Mouse (Mus musculus) heart, postnatal 4 days (tissue): Measurements from ENCODE around the gene Dnah9. TPM values are rescaled to one million over a fixed set of nuclear protein-coding genes. Genes with fewer than 3 reads are reported as not detected.

Source experiments
- DNase-seq: peaks from one replicate; pipeline ENCODE4 v3.0.0; 2021
- total RNA-seq, 2 experiments: library from RNA; stranded (reverse); gene quantifications; 2 replicates each; pipeline ENCODE4 v1.2.3; 2021

Gene Dnah9
- total RNA-seq, 2 experiments from 2014 or later: not detected

DNA sequence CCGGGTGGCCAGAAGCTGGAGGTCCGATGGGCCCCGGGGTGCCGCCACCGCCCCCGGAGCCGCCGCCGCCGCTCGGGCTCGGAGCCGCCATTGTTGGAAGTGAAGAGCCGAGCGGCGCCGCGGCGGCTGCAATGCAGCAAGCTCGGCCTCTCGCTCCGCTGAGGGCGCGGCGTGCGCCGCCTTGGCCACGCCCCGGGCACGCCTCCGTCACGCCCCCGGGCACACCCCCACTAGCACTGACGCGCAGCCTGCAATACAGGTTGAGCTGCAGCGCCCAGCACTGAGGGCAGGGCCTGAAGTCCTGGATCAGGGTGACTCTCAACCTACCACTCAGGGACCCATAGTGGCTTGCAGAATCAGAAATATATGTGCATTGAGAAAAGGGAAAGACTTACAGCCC is 380.2 kb downstream of the Dnah9 start, which contains the start of gene Map2k4:
Map2k4 (minus strand) TSS at position 144 of the 400 bp plus-strand sequence.
- peak; percentile 95 for DNase-seq

DNA sequence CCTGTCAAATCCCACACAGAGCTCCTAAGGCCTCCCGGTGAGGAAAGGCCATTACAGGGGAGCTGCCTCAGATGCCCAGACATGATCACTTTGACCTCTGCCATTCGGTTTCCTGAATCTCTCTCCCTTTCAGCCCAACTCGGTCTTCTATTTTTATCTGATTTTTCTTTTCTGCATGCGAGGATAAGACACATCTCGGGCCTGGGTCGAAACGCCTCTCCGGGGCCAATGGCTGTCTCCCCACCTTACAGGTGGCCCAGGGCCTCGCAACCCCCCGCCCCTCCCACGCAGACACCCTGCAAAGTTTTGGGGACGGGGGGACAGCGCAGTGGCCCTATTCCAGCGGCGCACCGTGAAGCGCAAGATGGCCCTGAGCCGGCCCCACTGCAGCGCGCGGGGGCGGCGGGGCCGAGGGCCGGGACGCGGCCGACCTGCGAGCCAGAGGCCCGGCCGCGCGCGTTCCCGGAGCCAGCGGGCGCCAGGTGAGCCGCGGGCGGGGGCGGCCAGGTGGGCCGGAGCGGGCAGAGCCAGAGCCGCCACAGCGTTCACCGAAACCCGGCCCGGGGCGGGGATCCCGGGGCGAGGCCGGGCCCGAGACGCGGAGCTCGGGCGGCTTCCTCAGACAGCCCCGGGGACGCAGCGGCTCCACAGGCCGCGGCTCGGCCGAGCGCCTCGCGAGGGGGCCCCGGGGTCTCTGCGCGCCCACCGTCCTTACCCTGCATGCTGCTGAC is 380.8 kb downstream of the Dnah9 start:
- DNase-seq: no peak

DNA sequence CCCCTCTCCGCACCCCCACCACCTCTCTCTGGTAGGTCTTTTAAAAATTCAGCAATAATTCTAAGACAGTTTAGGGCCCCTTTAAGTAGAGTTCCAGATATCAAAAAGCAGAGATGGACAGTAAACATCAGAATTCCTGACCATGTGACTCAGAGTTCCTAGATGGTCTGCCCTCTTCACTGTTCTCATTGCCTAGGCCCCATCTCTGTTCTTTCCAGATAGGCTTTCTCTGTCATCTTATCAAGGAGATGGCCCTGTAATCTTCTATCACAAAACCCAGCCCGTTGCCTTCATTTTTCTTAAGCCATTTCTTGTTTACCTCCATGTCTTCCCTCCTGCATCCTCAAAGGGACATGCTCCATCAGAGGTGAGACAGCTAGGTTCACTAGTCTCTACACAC is 382.2 kb downstream of the Dnah9 start:
- DNase-seq: no peak

DNA sequence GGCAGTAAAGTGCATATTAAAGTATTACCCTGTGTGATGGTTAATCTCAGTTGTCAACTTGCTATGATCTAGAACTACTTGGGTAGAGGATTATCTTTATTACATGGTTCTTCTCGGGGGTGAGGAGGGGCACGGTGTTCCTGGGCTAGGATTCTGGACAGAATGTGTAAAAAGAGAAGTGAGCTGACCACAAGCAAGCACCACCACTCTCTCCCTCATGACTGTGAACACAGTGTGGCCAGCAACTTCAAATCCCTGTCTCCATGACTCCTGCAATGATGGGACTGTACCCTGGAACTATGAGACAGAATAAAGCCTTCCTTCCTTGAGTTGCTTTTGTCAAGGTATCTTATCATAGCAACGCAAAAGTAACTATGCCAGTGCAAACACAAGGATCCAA is 386.8 kb downstream of the Dnah9 start:
- no peak for DNase-seq
